ENCODE assay signal across 21 mouse cellular contexts in the genomic region with DNA sequence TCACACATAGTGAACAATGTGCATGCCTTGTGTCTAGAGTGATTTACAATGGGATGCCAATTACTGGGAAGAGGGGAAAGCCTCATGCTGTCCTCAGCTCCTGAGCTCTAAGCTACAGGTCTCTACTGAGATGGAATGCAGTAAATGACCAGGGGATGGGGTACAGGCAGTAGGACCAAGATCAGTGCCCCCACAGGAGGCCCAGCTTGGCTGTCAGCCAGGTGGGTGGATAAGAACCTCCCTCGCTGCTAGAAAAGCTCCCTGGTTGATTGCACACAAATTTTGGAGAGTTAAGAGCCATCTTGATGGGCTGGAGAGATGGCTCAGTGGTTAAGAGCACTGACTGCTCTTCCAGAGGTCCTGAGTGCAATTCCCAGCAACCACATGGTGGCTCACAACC. TPM values are rescaled to one million over a fixed set of nuclear protein-coding genes. Genes with fewer than 3 reads are reported as not detected.
DNase-seq lines count a peak whose midpoint lies in the region; TF ChIP-seq lines count a peak whose summit lies in the region.
"Had no signal": no experiment of that assay in that cellular context is flagged by ENCODE, and none has a peak within 500 bp of the region (broad histone marks: within the 10 kb centered on the region; RNA-seq: fewer than 3 reads in every experiment).

No protein-coding gene starts in this region.

- WGBS in heart, embryonic 10.5 days: 52% methylated on average over 1 of the region's 1 CpGs
- 23% methylated on average over 1 of the region's 1 CpGs for WGBS in spleen, adult 2 months

- no peak overlapping the region for H3K27ac ChIP-seq in heart, embryonic 10.5 days
- H3K27ac ChIP-seq in left cerebral cortex, adult 2 months: no peak overlapping the region
- H3K27ac ChIP-seq in spleen, adult 2 months (ENCODE audit: insufficient read depth, low read length): peak overlapping the region; percentile 92; the same call in 1 of the 2 replicates

- H3K36me3 ChIP-seq in heart, embryonic 10.5 days: no peaks in the 10 kb centered on the region
- H3K36me3 ChIP-seq in spleen, adult 2 months (ENCODE audit: control insufficient read depth, insufficient read depth, low read length): no peaks in the 10 kb centered on the region
- H3K36me3 ChIP-seq: G1E had no signal

- intact Hi-C loops in left cerebral cortex, postnatal 4 days (cut with DNase I): no loop called here
- intact Hi-C loops in left cerebral cortex, adult 2 months (cut with DNase I): no loop called here

- 0 out of 2 replicates have a peak, but pooled peaks cover 6% of the 10 kb centered on the region for H3K4me1 ChIP-seq in heart, embryonic 10.5 days
- H3K4me1 ChIP-seq in spleen, adult 2 months (ENCODE audit: control insufficient read depth, insufficient read depth, insufficient read length): peaks cover 41% of the 10 kb centered on the region; the same call in 1 of the 2 replicates

- no peak overlapping the region for H3K4me3 ChIP-seq in heart, embryonic 10.5 days
- no peak overlapping the region for H3K4me3 ChIP-seq in left cerebral cortex, adult 2 months
- H3K4me3 ChIP-seq in spleen, adult 2 months (ENCODE audit: extremely low read depth, insufficient read depth, insufficient read length): no peak overlapping the region

- TF ChIP-seq CTCF in left cerebral cortex, adult 2 months (IDR thresholded peaks at IDR 0.05): no peak
- no peak for TF ChIP-seq CTCF in spleen, adult 2 months (IDR thresholded peaks at IDR 0.05; ENCODE audit: extremely low read depth, insufficient read depth, insufficient read length, insufficient replicate concordance)

- no peaks in the 10 kb centered on the region for H3K9me3 ChIP-seq in heart, embryonic 10.5 days
- H3K9me3 ChIP-seq: G1E had no signal

- H3K27me3 ChIP-seq in heart, embryonic 10.5 days (ENCODE audit: insufficient read depth, poor library complexity, severe bottlenecking): peaks cover 12% of the 10 kb centered on the region
- H3K27me3 ChIP-seq in spleen, adult 2 months (ENCODE audit: control insufficient read depth, insufficient read depth, low read length): no peaks in the 10 kb centered on the region

- no peak for TF ChIP-seq POLR2A in spleen, adult 2 months (IDR thresholded peaks at IDR 0.05; ENCODE audit: low read depth, low read length)

- DNase-seq in heart, embryonic 10.5 days (ENCODE audit: low spot score): peak; percentile 65
- DNase-seq in heart, adult 18-20 months: no peak
- peak; percentile 17 for DNase-seq in left cerebral cortex, postnatal 4 days
- no peak for DNase-seq in left cerebral cortex, adult 2 months (ENCODE audit: extremely low spot score in 1 of 2, low spot score in 2 of 2)
- no peak for DNase-seq in spleen, adult 2 months (ENCODE audit: low read depth in 1 of 2, low spot score in 2 of 2)
- DNase-seq in spleen, adult 12 weeks (ENCODE audit: low spot score): no peak
- DNase-seq in A20 (ENCODE audit: low read depth, low spot score): peak; percentile 73
- DNase-seq in adrenal gland, postnatal 36 days: no peak
- DNase-seq: adrenal gland, adult 2 months; adrenal gland, adult 8-10 months; adrenal gland, postnatal 10 days; adrenal gland, postnatal 14 days; adrenal gland, postnatal 25 days; B cell, adult 2 months; cerebellum, adult 11 months; cerebellum, adult 11-12 months; cerebellum, adult 18-20 months; cerebellum, adult 2 months had no signal

RNA-seq across cellular contexts. Expression of gene Tnfrsf13b, which starts 15.6 kb away (rescaled TPM):
- 1.1 and 1.2 TPM in 2 replicates for polyA plus RNA-seq in heart, embryonic 10.5 days (2016; fragmentation: Nextera tagmentation; extraction: Ambion mirVana)
- total RNA-seq in heart, adult 18-20 months (2021): 1 to 10 TPM in 1 of 2 experiments, under 1 TPM in 1; 0.50 to 1.5 TPM
- 1 to 10 TPM in 1 of 2 experiments, under 1 TPM in 1; 0.70 to 1.1 TPM for total RNA-seq in left cerebral cortex, postnatal 4 days (2021)
- total RNA-seq in left cerebral cortex, adult 2 months (2021): 1 to 10 TPM; 1.2 to 1.4 TPM
- 221 and 304 TPM in 2 replicates for polyA plus RNA-seq in spleen, adult 2 months (2012; rRNA removed)
- total RNA-seq in adrenal gland, postnatal 36 days (2021): 1 to 10 TPM in 1 of 2 experiments, under 1 TPM in 1; 0.40 to 1.1 TPM
- polyA plus RNA-seq: C2C12, Patski had no signal

Comparison
In these comparisons a context has a peak if more than half of its experiments do, and no peak if none do; other contexts are left out.
1. DNase-seq: peak in heart, embryonic 10.5 days (single experiment), left cerebral cortex, postnatal 4 days (single experiment) and A20 (single experiment); none in heart, adult 18-20 months (0 of 2), left cerebral cortex, adult 2 months (0 of 2), spleen, adult 2 months (0 of 2), spleen, adult 12 weeks (single experiment) and adrenal gland, postnatal 36 days (0 of 2).